Mouse (Mus musculus) gastrocnemius, adult 18-20 months (tissue): ENCODE measurements at regions not wholly inside any gene's neighbourhood (a gene's known extent, or its start where the extent isn't known, plus 50 kb on each side); places are given as distances from the start of the nearest gene placed in this dataset.
A peak's percentile ranks its signal among the peaks of the same experiment; 100 is the strongest.

Source experiments
- DNase-seq: peaks from one replicate; pipeline ENCODE4 v3.0.0; 2021; ENCODE audit warnings: low spot score

DNA sequence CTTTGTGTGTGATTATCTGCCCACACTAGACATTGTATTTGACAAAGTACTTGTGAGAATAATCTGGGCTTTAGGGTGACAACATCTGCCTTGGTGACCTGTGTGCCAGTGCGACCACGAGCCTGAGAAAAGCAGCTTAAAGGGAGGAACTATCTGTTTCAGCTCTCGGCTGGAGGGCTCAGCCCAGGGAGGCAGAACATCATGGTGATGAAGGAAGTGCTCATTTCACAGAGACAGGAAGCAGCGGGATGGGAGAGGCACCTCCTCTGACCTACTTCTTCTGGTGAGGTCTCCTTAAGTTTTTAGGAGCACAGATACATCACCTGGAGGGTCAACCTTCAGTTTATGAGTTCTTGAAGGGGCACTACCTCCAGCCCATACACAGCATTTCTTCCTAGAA is 89.8 kb downstream of the Kif26a start:
- no peak for DNase-seq

DNA sequence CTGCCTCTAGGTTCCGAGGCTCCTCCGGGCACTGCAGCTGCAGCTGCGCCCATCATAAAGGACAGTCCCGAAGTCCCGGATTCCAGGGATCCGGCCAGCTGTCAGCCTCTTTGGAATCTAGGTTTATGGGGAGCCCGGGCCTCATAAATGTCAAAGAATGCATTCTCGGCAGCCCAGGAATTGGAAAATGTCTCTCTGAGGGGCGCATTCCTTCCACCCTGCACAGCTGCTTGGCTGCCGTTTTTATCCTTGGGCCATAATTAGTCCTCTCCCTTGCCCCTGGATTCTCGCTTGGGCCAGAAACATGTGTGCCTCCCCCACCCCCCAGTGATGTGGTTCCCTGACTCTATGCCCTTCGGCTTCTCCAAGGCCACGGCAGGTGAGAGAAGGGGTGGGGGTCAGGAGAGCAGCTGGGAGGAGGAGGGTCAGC is 91.1 kb downstream of the Kif26a start:
- DNase-seq = peak; percentile 7

DNA sequence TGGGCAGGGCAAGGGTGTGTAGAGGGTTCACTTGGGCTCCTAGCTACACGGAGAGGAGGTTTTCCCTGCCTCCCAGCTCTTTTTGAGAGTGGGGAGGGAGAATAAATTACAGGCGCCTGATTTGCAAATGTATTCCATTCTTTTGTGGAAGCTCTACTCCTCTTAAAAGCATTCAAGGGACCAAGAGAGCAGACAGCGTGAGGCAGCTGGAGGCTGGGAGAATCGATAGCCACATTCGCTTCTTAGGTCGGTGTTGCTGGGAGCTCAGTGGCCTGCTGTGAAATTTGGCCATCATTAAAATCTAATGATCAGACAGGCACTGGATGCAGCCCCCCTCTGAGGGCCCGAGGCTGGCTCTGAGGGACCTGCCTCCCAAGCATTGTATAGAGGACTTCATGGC is 92.8 kb downstream of the Kif26a start:
- DNase-seq = no peak

DNA sequence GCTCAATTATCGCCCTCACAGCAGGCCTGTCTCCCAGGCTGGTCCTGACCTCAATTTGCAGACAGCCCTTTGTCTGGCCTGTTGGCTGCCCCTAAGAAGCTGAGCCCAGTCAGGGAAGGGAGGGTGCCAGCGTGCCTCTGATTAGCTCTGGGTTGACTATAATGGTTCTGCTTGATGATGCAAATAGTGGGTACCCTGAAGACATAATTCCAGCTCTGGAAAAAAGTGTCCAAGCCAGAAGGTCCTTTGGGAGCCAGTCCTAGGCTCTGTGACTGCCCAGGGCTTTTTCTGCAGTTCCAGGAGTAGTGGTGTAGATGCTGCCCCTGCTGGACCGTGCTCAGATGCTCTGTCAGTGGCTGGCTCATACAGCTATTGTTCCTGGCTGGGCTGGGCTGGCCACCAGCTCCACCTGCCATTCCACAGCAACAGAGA is 95.7 kb downstream of the Kif26a start:
- DNase-seq = no peak

DNA sequence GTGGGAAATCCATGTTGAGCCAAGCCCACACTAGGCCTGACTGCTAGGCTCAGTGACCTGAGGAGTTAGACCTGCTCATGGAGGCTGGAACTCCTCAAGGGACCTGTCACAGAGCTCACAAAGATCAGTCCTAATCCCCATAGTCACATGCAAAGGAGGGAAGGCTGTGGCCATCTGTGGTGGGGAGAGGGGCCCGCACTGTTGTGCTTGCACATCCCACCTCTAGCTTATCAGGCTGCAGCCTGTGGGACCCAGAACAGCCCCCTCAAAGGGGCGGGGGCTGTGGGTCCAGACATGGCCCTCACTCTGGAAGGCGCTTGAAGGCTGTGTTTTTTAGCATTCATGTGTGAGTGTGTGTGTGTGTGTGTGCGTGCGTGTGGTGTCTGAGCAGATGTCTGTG is 97.2 kb downstream of the Kif26a start:
- DNase-seq = no peak

DNA sequence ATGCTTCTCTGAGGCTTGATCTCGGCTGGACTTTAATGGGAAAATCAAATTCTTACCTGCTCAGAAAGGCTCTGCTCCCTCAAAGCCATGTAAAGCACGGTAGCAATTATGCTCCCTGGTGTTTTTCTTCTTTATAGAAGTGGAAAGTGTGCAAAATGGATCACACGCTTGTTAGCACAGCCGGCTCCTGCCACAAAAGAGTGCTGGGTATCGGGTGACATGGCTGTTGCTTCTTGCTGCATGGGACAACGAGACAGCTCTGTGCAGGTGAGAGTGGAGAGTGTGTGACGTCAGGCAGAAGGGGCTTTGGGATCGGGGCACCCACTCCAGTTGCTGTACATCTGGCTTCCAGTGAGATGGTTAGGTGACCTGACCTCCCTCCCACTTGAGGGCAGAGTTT is 104.9 kb downstream of the Kif26a start:
- DNase-seq = no peak

DNA sequence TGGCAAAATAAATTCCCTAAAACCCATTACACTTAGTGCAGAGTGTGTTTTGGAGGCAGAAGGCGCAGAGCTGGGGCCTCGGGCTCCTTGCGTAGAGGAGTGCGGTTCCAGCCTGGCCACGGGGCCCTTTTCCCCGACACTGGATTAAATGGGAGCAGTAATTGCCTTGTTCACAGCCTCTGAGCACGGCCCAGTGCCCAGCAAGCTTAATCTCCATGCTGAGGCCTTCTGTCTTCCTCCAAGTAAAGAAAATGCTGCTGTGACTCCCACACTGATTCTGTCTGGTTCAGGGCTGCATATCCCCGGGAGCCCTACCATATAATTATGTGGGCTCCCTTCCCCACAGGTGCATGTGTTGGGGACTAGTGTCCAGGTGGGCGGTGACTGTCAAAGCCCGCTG is 107.5 kb downstream of the Kif26a start:
- no peak for DNase-seq

DNA sequence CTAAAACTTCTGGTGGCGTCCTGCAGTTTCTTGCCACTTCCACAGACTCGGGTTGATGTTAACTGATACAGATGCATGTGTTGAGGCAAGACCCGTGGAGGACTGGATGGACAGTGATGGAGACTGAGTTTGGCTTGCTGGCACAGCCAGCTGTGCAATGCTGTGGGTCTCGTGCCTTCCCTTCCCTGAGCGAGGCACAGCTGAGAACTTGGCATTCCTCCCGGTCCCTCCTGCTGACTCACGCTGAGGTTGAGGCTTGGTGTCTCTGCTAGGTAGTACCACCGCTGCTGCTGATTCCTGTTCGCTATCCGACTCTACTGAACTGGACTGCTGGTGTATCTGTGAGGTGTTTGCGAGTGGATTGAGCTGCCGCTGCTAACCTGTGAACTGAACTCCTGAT is 109.2 kb downstream of the Kif26a start:
- peak; percentile 30 for DNase-seq

DNA sequence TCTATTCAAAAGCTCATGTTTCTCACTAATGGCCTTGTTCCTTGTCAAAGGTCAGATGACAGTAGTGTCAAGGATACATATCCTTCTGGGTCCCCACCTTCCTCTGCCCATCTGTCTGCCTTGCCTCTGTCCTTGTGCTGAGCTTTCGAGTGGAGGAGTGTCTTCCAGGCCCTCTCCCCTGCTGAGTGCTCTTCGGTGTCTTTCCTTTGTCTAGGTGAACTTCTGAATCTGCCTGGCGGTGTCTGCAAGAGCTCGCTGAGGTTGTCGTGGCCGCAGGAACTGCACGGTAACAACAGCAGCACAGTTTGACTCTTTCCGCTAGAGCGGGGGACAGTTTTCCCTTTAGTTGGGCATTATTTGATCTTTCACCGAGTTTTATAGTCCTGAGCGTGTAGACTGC is 111.7 kb downstream of the Kif26a start:
- no peak for DNase-seq

DNA sequence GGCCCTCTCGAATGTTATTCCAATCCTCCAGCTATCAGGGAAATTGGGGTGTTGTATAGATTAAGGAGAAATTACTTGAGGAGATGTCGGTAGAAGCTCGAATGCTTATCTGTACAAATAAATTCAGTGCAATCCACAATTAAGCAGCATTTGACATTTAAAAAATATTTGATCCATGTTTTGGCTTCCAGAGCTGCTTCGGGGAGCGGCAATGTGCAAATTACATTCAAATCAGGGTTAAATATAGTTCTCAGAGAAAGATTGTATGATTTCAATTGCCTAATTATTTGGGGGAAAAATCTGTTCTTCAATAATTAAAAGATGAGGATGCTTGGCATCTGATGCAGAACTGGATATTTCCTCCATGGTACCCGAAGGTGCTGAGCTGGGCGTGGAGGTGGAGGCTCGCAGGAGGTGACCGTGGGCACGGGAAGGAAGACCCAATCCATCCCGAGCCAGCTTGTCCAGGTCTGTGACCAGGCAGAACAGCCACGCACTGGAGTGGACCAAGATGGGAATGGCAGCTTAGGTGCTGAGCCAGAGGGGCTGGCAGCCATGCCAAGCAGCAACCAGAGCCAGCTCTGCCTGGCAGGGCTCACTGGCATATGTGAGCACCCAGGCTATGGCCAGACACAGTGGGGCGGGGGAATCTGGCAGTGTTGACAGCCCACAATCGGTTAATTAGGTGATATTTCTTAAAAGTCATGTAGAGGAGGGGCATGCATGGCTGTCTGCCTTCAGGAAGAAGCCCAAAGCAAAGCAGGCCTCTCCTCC is 117.5 kb downstream of the Kif26a start:
- DNase-seq = peak; percentile 28

DNA sequence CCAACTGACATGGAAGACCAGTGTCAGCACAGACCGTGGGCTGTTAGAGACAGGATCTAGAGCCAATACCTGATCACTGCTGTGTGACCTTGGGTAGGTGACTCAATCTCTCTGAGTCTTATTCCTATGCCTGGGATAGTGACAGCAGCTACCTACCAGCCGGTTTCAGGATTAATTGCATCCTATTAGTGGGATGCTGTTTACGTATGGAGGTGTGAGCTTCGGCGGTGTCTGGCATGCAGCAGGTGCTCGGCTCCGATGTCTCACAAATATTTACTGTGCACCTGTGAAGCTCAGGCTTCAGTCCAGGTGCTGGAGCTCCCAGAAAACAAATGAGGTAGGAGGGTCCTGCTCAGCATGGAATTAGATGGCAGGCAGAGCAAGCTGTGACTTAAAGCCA is 118.2 kb downstream of the Kif26a start:
- no peak for DNase-seq

DNA sequence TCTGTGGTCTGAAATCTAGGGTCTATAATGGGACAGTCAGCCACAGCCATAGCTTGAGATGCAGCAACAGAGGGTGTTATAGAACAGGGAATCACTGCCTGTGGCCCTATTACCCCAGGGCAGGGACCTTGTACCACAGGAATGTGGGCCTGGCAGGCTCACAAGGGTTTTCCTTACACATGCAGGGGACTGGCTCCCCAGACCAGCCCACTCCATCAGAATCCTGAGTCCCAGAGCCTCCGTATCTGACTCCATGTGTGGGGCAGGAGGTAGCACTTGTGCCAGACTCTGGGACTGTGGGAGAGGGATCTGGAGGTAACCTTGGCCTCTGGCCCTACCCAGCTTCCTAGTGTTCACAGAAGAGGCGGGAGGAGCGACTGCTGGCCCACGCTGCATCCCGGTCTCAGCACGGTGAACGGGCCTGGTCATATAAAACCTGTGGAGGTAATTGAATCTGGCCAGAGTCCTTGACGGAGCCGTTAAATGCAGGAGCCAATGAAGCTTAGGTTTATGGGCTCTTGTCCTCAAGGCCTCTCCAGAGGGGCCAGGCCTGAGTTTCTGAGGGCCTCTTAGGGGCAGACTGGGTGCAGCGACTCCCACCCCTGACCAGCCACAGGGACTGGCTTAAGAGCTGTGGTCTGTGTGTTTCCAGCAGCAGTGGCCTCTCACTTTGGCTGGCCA is 119.4 kb downstream of the Kif26a start:
- DNase-seq = no peak

DNA sequence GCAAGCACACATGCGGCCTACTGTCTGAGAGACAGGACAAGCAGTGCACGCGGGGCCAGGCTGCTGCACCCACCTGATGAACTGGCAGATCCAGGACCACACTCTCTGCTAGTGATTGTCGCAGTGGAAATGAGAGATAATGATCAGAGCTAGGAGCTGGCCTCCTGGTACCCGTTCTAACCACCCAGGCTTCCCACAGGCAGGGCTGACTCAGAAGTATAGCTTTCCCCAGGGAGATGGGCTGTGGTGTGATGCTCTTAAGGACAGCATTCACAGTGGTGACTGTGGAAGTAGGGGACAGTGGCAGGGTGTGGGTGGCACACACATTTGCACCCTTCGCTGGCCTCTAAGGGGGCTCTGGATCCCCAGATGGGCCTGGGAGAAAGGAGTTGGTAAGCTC is 128.0 kb downstream of the Kif26a start:
- no peak for DNase-seq

DNA sequence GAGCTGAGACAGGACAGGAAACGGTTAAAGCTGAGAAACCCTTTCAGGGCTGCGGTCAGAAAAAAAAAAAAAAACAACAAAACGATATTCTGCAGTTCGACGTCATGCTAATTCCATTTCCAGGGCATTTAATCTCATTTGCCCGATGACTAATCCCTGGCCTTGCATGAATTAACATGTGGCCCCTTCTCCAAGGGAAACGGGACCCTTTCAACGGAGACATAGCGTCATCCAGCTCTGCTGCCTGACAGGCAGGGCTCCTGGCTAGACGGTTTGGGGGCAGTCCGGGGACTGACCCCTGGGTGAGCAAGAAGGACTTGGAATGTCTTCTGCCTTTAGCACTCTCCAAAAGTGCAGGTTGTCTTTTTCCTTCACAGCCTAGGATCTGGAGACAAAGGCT is 128.7 kb downstream of the Kif26a start:
- DNase-seq = no peak

DNA sequence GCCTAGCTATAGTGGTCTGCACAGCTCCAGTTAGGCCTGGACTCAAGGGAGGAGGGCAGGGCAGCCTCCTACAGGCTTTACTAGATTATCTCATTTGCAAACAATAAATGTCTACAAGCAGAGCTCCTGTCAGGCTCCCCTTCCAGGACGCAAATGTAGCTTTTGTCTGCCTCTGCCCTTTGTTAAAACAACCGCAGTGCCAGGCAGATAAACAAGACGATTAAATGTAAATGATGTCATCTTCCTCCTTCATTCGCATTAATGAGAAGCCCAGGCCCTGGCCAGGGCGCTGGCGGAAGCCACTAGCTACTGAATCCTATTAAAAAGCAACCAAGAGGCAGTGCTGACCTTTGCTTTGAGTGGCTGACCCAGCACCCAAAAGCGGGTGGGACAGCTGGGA is 130.6 kb downstream of the Kif26a start:
- DNase-seq = no peak

DNA sequence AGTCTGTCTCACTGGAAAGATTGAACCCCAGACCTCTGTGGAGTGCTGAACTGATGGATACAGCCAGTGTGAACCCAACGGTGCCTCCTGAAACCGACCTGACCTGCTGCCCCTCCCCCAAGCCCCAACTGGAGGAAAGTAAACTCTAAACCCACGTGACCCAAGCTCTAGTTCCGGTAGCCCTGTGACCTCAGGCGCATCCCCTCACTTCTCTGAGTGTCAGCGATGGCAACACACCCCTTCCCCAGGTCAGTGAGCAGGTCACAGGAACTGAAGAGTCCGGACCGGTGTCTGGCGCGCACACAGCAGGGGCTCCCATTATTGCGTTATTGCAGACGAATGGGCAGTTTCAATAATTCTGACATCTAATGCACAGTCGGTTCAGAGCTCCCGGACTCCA is 131.5 kb downstream of the Kif26a start:
- no peak for DNase-seq

DNA sequence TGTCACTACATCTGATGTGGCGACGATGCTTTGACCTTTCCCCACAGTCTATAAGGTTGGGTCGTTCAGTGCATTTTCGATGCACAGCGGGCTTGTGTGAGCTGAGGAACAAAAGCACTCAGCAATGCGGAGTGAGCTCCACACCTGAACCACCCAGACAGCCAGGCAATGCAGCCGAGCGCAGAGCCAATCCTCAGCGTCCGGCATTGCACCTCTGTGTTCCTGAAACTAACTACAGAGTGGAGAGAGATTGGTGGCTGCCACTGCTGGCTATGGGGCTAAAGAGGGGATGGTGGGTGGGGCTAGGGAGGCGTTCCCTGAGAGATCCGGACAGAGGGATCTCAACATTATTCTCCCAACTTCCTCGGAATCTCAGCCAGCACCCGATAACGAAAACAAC is 139.1 kb downstream of the Kif26a start:
- no peak for DNase-seq

DNA sequence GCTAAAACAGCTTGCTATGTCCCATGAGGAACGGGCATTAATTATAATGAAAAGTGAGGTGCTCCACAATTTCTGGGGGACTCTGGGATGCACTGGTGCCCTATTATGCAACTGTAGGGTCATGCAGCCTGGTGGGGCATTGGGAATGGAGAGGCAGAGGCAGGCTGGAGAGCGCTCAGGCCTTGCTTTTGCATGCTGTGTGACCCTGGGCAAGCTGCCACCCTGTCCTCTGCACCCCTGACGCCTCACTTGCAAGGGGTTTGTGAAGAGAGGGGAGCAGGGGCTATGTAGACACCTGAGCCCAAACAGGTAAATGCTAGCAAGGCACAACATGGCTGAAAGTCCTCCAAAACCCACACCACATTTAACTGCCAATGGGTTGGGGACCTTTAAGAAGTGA is 142.8 kb downstream of the Kif26a start:
- DNase-seq = no peak

DNA sequence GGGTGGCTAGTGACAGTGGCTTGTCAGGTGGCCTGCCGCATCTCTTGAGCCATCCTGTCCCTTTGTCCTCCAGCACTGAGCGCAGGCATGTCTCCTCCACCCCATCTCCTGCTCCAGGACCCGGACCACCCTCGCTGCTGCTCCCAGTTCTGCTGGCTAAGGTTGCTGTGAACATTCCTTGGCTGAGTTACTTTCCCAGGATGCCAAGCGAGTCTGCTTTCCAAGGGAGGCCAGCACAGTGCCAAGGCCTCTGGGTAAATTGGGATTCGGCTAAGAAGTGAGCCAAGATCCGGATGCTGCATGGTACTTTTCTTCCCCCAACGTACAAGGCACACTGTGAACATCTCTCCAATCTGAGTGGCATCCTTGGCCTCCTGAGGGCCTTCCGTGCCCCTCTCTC is 144.3 kb downstream of the Kif26a start:
- no peak for DNase-seq

DNA sequence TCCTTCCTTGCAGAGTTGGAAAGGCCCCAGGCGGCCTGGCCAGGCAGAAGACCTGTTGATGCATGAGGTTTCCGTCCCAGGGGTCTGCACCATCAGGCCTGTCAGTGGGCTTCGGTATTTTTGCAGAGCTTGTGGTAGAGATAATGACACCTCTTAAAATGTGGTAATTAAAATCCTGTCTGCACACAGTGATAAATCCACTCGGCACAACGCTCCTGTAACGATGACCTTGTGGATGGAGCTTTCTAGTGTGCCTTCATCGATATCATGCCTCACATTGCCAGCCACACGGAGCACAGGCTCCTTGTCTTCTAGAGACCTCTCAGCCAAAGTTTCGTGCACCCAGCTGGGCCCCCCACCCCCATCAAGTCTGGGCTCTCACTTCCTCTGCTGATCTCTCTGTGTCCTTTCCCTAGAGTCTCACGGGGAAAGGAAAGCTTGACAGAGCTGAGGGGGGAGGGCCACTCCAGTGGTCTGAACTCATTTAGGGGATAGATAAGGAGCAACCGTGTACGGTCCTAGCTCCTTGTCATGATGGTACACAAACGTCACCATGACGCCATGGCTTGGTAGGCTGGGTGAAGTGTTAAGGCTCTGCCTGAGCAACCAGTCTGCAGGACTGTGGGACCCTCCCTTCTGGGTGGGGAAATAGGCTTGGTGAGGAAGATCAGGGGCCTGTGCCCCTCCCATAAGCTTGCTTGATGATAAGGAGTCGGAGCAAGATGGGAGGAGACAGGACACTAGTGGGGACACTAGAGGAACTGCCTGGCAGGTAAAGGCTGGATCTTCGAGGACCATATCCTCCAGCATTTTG is 145.9 kb downstream of the Kif26a start:
- DNase-seq = no peak

DNA sequence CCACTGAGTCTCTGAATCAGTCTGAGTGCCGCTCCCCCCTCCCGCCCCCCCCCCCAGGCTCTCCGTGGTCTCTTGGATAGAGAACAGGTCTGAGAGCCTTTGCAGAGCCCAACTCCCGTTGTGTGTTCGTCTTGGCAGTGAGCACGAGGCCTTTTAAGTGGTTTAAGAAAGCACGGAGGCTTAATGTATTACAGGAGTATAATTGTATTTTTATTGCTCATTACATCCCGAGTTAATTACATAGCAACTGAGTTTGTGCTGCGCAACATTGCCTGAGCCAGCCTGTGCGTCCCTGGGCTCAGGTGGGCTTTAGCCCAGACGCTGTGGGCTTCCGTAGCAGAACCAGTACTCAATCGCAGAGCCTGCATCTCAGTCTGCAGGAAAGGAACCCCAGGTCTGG is 147.1 kb downstream of the Kif26a start:
- no peak for DNase-seq

DNA sequence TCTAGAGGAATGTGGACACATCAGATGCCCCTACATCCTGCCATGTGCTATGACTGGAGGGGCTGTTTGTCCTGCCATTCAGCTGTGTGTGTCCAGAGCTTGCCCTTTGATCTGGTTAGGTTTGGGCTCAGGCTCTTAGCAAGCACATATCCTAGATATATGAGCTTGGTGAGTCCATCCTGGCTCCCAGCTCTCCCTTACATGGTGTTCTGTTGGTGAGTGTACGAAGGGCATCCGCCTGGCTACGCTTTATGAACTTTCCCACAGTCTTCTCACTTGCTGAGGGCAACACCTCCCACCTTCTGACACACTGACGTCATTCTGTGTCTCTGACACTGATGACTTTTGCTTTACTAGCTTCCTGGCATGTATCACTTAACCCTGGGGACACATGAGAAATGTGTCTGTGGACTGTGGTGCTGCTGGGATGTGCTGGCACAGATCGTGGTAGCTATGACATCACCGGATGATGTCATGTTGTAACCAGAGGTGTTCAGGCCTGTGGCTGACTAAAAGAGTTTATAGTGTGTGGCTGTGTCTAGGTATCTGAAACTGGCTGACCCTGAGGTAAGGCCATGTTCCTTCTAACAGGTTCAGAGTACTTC is 149.4 kb downstream of the Kif26a start:
- no peak for DNase-seq
